Mouse (Mus musculus): ENCODE measurements at regions not wholly inside any gene's neighbourhood (a gene's known extent, or its start where the extent isn't known, plus 50 kb on each side); places are given as distances from the start of the nearest gene placed in this dataset.

DNA sequence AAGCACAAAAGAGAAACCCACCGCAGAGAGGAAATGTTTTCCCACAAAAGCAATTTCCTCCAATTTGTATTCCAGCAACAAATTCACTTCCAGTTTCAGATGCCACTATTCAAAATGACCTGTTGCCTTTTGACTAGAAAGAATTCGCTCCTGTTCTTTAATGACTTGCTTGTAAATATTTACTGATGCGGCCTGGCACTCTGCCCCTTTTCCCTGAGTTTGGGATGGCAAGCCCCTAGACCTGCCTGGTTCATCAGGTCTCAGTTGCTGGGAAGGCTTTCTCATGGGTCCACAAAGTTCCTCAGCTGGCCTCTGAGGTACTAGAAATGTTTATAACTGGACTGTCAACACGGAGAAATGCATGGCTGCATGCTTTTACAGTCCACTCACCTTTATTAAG, 161.7 kb upstream of the Phactr1 start:
- DNase-seq = no peak

DNA sequence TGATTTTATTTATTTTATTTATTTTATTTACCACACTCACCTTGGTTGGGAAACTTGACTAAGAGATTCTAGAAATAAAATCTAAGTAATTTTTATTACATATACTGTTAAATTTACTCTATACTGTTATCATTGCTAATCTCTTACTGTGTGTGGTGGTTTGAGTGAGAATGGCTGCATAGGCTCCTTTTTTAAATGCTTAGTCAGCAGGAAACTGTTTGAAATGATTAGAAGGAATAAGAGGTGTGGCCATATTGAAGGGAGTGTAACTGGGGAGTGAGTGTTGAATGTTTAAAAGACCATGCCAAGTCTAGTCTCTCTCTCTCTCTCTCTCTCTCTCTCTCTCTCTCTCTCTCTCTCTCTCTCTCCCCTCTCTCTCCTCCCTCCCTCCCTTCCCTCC, 157.9 kb upstream of the Phactr1 start:
- DNase-seq = no peak

DNA sequence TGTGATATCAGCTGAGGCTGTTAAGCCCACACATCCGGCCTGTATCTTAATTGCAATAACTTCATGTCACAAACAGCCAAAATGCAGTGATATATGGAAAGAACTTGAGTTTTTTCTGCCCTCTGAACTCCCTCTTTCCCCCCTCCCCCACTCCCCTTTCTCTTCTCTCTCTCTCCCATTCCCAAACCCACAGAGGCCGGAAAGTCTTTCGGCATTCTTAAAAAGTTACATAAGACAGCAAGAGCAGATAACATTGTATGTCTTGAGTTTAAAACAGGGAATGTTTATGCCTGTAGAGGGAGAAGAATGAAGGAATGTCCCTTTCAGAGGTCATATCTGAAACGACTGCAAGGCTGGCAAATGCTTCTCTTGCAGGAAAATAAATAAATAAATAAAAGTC, 154.3 kb upstream of the Phactr1 start:
- no peak for DNase-seq

DNA sequence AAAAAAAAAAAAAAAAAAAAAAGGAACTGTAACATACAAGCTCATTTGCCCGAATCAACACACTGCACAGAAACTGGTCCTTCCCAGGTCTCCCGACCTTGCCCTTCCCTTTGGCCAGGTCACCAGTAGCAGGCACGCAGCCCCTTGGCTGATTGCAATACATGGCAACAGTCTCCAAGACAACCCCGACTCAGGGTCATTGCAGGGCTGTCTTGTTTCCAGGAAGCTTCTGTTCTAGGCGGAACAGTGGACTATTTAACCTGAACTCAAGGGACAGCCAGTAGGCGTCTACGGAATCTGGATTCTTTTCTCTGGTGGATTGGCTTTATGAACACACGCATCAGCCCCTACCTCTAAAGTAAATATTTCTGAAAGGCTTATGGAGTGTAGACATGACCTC, 153.5 kb upstream of the Phactr1 start:
- DNase-seq = peak; percentile 67

DNA sequence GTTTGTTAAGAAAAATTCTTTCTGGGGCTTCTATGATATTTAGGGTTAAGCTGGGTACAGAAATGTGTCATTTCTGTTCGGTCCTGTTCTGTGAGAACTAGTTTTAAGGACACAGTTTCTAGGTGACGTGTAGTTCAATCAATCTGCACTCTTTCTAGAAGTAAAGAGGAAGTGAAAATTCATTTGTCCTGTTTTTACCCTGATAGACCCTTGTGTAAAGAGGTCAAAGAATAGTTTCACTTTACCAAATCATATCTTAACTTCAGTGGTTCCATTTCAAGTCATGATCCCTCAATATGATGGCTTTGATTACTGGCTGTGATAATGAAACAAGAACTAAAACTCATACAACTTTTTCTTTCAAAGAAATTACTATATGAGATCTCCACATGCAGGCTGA, 152.3 kb upstream of the Phactr1 start:
- no peak for DNase-seq

DNA sequence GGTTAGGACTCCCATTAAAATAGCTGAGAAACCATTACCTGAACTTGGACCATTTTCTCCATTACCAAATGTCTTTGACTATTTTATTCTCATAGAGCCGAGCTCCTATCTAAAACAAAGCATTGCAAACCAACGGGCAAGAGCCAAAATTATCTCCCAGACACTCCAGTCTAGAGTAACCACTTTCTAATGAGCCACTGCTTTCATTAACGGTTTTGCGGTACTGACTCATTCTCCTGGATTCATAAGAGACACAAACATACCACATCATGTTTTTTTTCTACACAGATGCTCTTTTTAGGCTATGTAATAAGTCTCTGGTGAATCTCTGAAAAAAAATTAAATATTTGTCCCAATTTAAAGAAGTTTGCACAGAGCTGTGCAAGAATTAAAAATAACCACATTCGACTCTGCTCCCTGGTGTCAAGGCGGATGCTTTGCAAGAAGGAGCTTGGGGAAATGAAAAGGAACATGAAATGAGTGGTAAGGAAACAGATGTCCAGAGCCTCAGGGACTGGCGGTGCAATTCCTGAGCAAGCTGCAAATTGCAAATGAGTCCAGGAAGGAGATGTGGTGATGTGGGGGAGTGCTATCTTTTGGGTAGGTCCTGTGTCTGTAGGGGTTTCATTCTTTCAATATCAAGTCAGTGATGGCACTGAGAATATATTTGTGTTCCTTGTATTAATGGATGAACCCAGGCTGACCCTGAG, 143.8 kb upstream of the Phactr1 start:
- no peak for DNase-seq

DNA sequence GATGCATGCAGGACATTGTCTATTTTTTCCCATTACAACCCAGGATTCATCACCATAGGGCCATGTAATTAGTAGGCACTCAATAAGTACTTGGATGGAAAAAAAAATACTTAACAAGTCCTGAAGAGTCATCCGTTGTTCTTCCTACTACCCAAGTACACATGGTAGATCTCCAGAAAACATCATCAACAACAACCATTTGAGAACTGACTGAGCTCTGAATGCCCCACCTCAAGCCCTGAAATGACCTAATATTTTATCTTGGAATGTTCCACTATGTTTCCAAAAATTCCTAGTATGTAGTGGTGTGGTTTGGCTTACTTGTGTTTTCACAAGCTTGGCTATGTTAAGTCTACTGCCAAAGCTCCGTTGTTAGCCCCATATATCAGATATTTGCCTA, 142.4 kb upstream of the Phactr1 start:
- no peak for DNase-seq

DNA sequence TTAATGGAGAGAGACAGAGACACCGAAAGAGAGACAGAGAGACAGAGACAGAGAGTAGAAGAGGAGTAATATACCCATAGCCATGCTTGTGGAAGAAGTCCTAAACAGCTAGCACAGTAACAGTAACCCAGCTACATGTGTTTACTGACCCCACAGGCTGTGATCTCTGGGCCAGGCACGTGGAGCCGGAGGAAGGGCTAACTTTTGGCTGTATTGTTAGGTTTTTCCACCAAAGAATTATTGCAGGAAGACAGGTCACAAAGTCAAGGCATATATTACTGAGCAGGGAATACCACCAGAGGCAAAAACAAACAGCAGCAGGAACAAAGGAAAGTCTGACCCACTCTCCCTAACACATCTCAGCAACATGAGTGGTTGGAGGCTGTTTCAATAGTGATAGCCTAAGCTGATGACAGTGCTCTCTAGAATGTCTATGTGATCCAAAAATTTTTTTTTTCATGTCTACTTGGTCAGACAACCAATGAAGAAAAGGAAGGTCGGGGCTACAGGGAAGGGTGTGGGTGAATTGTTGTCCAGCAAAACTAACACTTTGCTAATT, 135.8 kb upstream of the Phactr1 start:
- peak; percentile 35 for DNase-seq

DNA sequence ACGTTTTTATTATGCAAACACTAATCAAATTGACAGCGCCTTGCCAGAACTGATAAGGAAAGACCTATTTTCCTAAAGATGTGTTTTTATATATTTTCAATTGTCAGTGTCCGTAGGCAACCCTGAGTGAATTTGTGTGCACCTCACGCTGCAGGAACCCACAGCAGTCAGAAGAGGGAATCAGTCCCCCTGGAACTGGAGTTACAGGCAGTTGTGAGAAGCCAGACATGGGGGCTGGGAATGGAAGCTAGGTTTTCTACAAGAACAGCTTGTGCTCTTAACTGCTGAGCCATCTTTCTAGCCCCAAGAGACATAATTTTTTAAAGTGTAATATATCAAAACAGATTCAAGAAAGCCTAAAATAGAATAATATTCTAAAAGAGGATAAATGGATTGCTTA, 134.0 kb upstream of the Phactr1 start:
- DNase-seq = no peak

DNA sequence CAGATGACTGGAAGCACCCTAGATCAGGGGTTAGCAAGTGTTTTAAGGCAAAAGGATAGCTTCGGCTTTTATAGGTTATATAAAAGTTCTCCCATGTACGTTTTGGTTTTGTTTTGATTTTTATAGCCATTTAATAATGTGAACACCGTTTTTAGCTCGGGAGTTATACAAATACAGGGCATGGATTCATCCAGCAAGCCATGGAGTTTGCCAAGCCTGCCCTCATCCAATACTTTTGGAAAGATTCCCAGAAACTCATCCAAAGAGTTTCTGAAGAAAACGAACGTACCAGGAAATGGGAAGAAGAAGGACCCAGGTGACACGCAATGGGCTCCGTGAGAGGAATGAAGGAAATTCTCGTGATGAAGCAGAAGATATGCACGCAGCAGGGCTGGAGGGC, 133.6 kb upstream of the Phactr1 start:
- no peak for DNase-seq

DNA sequence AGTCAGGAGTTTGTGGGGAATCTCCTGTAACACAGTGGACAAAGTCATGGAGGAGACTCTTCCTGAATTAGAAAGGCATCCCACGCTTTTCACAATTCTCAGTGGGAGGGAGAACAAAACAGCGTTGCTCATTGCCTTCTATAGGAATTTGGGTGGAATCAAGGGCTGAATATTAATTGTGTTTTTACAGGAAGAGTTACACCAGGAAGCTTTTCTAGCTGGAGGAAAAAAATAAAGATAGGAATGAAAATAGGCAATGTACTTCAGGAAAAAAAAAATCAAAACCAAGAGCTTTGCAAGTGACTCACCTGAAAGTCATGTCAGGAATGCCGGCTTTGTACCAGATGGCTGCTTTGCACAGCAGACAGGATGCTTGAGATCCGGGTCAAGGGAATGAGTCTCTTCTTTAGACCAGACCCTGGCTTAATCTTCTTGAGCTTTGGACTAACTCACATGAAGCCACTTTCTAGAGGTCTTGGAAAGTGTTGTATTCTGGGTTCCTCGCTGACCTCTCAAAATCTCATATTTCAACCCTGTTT, 131.3 kb upstream of the Phactr1 start:
- DNase-seq = peak; percentile 40

DNA sequence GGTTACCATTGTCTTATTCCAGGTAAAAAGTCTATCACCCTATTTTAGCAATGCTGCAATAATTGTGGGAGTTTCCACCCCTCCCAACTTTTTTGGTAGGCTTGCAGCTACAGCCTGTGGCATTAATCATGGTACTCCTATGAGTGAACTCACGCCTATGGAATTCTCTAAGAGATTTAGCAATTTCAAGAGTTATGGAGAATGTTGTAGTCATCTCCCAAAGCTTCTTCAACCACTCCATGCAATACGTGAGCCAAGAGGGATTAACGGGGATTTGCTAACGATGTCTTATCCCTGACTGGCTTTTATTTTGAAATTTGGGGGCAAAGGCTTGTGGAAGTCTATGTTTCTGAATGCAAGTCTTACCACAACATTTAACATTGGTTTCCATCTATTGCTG, 125.5 kb upstream of the Phactr1 start:
- no peak for DNase-seq

DNA sequence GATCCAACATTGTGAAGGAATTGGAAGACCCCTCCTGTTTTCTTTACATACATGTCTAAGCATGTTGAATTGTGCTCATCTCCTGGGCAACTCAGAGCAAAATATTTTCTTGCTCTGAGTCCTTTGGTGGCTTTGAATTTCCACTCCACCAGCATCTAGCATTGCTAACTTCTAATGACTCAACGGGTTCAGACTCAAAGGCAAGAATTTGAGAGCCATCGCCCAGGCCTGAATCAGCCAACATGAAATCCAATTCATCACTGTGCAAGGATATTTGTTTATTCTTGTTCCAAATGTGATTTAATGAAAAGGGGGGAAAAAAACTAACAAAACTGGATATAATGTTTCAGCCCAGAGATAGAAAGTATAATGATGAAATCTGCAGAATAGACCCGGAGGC, 121.9 kb upstream of the Phactr1 start:
- no peak for DNase-seq

DNA sequence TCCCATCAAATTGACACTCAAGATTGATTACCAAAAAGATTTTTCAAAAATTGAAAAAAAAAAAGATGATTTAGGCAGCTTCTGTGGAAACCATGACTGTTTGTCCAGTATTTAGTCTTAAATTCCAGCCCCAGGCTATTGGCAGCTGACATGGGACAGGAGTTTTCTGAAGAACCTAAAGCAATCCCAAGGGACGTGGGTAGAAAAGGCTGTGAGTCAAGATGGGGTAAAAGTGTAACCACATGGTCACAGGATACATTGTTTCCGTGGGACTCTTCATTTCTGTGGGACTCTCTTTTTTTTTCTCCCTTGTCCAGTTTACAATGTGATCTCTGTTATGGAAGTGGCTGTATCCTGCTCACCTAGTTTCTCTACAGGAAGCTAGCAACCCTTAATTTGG, 119.0 kb upstream of the Phactr1 start:
- no peak for DNase-seq

DNA sequence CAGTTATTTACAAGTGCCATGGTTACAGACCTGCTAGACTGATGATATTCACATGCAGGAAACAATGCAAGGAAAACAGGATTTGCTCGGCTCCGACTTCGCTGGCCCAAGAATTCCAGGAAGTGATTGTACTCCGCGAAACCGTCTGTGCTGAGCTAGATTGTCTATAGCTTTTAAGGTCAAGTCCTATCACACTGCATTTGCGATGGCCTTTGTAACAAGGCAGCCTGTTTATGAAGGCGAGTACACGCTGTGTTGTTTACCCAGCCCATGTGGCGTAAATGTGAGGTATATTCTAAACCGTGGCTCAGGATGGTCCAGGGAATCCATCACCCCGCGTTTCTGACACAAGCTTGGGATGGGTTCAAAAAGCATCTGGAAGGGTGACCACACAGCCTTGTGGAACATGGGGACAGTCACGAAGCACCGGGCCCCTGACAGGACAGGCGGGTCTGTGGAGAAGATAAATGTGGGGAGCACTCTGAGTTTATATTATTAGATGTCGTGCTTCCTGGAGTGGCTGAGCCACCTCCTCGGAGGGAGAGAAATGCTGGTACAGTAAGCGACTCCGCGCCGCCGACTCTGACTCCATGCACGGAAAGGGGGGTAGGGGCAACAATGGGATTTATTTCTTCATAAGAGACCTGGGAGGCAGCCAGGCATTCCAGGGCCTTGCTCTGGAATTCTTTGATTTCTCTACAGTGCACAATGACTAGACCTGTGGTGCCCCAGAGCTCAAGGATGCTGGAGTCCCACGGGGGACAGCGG, 114.9 kb upstream of the Phactr1 start:
- DNase-seq = peak; percentile 53

DNA sequence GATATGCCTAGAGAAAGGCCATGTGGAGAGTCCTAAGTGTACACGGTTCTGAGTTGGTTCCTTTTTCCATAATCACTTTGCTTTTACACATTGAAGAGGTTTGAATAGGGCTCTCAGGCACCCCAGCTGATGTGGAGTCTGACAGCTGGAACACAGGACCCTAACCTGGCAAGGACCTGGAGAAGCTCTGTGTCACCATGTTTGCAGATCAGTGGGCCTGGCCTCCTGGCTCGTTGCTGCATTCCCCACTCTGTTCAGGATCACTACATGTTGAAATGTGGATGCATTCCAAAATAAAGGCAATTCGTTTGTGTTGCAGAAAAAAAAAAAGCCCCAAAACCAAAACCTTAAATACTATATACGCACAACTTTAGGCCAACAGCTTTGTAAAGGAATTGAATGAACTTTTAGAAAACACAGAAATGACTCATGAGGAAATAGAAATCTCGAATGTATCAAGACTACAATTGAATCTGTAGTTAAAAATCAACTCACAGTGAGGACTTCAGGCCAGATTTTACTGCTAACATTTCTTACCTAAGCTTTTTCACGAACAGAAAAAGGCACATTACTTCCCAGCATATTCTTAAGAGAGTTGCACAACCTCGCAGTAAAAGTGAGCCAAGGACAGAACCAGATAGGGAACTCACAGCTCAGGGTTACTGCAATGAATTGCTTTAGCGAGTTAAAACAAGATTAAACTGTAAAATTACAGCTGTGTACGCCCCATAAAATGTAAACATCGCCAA, 109.6 kb upstream of the Phactr1 start:
- DNase-seq = peak; percentile 43

DNA sequence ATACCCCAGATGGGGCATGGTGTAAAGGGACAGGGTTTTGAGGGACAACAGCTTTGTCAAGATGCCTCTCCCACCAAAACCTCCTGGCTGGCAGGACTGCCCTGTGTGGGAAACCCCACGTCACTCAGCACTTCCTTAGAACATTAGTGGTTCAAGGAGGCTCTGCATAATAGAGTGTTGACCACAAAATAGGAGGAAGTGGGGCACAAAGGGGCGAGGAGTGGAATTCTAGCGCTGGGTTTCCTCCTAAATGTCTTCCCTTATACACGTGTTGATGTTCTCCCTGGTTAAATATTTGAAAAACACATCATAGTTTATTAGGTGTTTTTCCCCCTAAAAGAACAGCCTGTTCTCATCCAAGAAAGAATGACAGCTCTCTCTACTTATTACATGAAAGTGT, 106.2 kb upstream of the Phactr1 start:
- no peak for DNase-seq

DNA sequence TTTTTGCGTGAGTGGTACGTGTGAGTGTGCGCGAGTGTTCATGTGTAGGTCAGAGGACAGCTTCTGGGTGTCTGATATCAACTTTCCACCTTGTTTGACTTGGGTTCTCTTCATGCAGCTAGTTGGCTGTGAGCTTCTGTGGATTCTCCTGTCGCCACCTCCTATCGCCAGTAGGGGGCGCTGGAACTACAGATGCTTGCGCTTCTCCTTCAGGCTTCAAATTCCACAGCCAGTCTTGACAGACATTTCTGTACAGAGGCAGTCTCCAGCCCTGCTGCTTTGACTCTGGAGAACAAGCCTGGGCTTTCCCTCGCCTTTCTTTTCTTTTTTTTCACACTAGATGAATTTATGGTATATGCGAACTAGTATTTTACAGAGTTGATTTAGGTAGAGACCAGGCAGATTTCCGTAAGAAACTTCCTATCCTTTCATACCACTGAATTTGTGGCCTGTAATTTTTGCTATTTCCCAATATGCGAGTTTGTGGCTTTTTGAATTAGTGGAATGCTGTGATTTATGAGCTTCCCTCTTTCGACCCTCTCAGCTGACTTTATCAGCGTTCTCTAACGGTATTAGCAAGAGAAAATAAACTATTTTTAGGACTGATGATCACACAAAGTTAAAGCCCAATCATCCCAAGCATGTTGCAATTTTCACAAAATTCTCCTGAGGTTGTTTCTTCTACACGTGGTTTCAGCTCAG, 104.5 kb upstream of the Phactr1 start:
- DNase-seq = peak; percentile 74

DNA sequence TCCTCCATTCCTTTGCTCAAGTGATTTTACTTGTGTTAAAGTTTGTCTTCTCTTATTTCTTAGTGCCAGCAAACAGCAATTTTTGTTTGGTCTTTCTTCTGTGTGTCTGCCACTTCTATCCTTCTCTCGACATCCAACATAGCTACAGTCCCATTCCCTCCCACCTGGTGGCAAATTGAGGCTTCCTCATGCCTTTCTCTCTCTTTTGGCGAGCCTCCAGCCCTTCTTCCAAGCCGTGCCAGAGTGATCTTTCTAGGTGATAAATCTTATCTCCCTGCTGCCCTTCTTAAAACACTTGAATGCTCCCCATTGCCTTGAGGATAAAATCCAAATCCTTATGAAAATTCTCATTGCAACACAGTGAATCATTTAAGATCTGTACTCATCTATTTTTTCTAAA, 101.0 kb upstream of the Phactr1 start:
- DNase-seq = no peak

DNA sequence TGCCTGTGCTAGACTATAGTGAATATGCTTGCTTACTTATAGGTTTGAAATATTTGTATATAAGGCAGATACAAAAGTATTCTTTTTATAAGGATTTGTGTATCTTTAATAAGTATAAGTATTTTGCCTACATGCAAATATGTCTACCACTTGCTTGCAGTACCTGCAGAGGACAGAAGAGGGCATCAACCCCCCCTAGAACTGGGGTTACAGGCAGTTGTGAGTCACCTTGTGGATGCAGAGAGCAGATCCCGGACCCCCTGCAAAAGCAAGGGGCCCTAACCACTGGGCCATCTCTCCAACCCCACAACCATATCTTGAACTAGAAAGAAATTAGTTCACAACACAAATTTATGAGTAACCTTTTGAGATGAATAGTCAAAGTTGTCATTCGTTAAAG, 91.3 kb upstream of the Phactr1 start:
- DNase-seq = no peak

DNA sequence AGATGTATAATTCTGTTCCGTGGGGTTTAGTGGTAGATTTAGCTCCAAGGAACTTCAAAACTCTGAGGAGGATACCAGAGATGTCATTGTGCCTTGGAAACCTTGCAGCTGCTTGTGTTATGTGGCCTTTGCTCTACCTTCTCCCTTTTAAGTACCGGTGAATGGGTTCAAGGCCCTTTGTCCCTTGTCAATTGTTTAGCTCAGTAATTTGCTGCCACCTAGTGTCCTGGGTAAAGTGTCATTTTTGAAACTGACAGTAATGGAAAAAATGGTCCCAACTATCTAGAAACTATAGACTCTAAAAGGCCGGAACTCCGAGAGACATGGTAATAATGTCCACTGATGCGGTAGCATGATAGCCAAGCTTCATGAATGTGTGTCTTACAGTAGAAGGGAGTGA, 90.8 kb upstream of the Phactr1 start:
- no peak for DNase-seq

DNA sequence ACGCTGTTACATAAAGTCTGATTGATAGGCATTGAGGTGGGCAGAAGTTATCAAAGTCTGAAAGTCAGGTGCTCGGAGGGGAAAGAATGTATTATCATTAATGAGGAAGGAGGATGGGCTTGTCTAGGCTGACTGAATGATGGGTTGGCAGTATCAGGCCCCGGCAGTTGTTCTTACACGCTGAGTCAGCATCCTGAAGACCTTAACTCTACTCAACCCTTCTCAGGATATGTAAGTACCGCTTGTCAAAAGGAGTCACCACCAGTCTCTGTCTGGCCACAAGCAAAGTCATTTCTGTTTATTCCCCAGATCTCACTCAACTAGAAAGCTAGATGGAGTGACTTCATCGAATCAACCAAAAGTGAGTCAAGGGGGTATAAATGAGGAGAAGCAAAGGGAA, 90.0 kb upstream of the Phactr1 start:
- no peak for DNase-seq

DNA sequence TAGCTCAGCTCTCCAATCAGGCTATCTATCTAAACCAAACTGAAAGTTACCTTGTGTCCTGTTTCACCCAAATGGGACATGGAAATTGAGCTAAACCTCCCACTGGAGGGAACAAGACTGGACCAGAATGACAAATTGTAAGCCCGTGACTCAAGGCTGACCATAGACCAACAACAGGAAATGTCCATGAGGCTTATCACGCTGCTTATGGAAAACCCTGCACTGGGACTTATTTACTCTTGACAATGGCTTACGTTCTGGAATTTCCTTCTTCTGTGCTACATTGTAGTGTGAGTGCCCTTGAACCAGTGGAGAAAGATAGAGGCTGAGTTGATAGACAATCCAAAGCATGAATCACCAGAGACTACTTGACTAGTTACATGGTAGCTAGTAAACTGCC, 87.5 kb upstream of the Phactr1 start:
- DNase-seq = no peak

Data from kidney, adult 11 months (tissue).